Mouse (Mus musculus): ENCODE measurements around the gene Sgk1. TPM values are rescaled to one million over a fixed set of nuclear protein-coding genes. Genes with fewer than 3 reads are reported as not detected.

Sgk1 gene
- total RNA-seq (2015) (5.4 and 11.5 TPM in 2 replicates), total RNA-seq (2017) (8.9 and 28.0 TPM in 2 replicates)

- no peak for ATAC-seq (replicated peaks; ENCODE audit: poor library complexity)
Measured at GRCm38 (mm10) chr10:21882184-21883081, at the start of gene Sgk1. Gene Sgk1 (plus strand): TSS chr10:21882184.

- ATAC-seq (replicated peaks; ENCODE audit: poor library complexity) = no peak
Measured at GRCm38 (mm10) chr10:21832282-21832681, 49.7 kb upstream of the Sgk1 start.

GRCm38 (mm10) chr10:21833757-21834156 lies 48.2 kb upstream of the Sgk1 start:
- ATAC-seq (replicated peaks; ENCODE audit: poor library complexity) = no peak

GRCm38 (mm10) chr10:21835077-21835476 lies 46.9 kb upstream of the Sgk1 start:
- ATAC-seq (replicated peaks; ENCODE audit: poor library complexity) = no peak

- peak; percentile 84 for ATAC-seq (replicated peaks; ENCODE audit: poor library complexity)
Measured at GRCm38 (mm10) chr10:21839248-21840155, 42.5 kb upstream of the Sgk1 start.

- ATAC-seq (replicated peaks; ENCODE audit: poor library complexity) = no peak
Measured at GRCm38 (mm10) chr10:21843326-21843725, 38.7 kb upstream of the Sgk1 start.

- ATAC-seq (replicated peaks; ENCODE audit: poor library complexity) = no peak
Measured at GRCm38 (mm10) chr10:21843861-21844260, 38.1 kb upstream of the Sgk1 start.

GRCm38 (mm10) chr10:21844391-21844790 lies 37.6 kb upstream of the Sgk1 start:
- ATAC-seq (replicated peaks; ENCODE audit: poor library complexity) = no peak

- no peak for ATAC-seq (replicated peaks; ENCODE audit: poor library complexity)
Measured at GRCm38 (mm10) chr10:21845601-21846282, 36.2 kb upstream of the Sgk1 start.

GRCm38 (mm10) chr10:21846366-21846765 lies 35.6 kb upstream of the Sgk1 start:
- no peak for ATAC-seq (replicated peaks; ENCODE audit: poor library complexity)

- peak; percentile 46; the same call in 1 of the 2 replicates for ATAC-seq (replicated peaks; ENCODE audit: poor library complexity)
Measured at GRCm38 (mm10) chr10:21847026-21847820, 34.8 kb upstream of the Sgk1 start.

- no peak for ATAC-seq (replicated peaks; ENCODE audit: poor library complexity)
Measured at GRCm38 (mm10) chr10:21847931-21848670, 33.9 kb upstream of the Sgk1 start.

GRCm38 (mm10) chr10:21849251-21849650 lies 32.7 kb upstream of the Sgk1 start:
- ATAC-seq (replicated peaks; ENCODE audit: poor library complexity) = no peak

GRCm38 (mm10) chr10:21850330-21850729 lies 31.7 kb upstream of the Sgk1 start:
- ATAC-seq (replicated peaks; ENCODE audit: poor library complexity) = 0 out of 2 replicates have a peak, but pooled peaks have one; percentile 29

GRCm38 (mm10) chr10:21853122-21853521 lies 28.9 kb upstream of the Sgk1 start:
- no peak for ATAC-seq (replicated peaks; ENCODE audit: poor library complexity)

GRCm38 (mm10) chr10:21853566-21854328 lies 28.2 kb upstream of the Sgk1 start:
- ATAC-seq (replicated peaks; ENCODE audit: poor library complexity) = no peak

- ATAC-seq (replicated peaks; ENCODE audit: poor library complexity) = peak; percentile 55
Measured at GRCm38 (mm10) chr10:21855338-21855737, 26.6 kb upstream of the Sgk1 start.

- no peak for ATAC-seq (replicated peaks; ENCODE audit: poor library complexity)
Measured at GRCm38 (mm10) chr10:21857676-21858075, 24.3 kb upstream of the Sgk1 start.
